Mouse (Mus musculus) small intestine, adult 2 months (tissue): ENCODE data around the gene Gm28308. TPM values are rescaled to one million over a fixed set of nuclear protein-coding genes. Genes with fewer than 3 reads are reported as not detected.

Source experiments
- H3K27ac ChIP-seq: fragments of 200-500 bp; 2 replicates; pipeline ENCODE4 v1.5.1; 2012; ENCODE audit warnings: low read depth, low read length, control low read depth, inconsistent platforms; ENCODE audit not compliant: insufficient read depth
- H3K27me3 ChIP-seq: fragments of 200-500 bp; 2 replicates; pipeline ENCODE4 v1.6.1; 2012; ENCODE audit warnings: mild to moderate bottlenecking, moderate library complexity, low read length, inconsistent platforms; ENCODE audit not compliant: control insufficient read depth, insufficient read depth
- H3K36me3 ChIP-seq: fragments of 200-500 bp; 2 replicates; pipeline ENCODE4 v1.6.1; 2012; ENCODE audit warnings: mild to moderate bottlenecking, low read length, control low read depth, inconsistent platforms; ENCODE audit not compliant: control insufficient read depth, insufficient read depth
- H3K4me1 ChIP-seq: fragments of 200-500 bp; 2 replicates; pipeline ENCODE4 v1.6.1; 2012; ENCODE audit warnings: low read length, inconsistent platforms, mixed read lengths; ENCODE audit not compliant: control insufficient read depth, insufficient read depth, insufficient read length
- H3K4me3 ChIP-seq: fragments of 200-500 bp; 2 replicates; pipeline ENCODE4 v1.5.1; 2012; ENCODE audit warnings: low read depth, mild to moderate bottlenecking, control low read depth, inconsistent platforms, low read length, moderate library complexity
- CTCF ChIP-seq: fragments of 200-500 bp; IDR thresholded peaks from 2 replicates; pipeline ENCODE4 v1.5.1; 2012; ENCODE audit warnings: low read depth, mild to moderate bottlenecking, control low read depth, inconsistent platforms, low read length, moderate library complexity, mixed read lengths; ENCODE audit not compliant: insufficient replicate concordance, insufficient read length; ENCODE audit errors: extremely low read depth
- POLR2A ChIP-seq: fragments of 200-500 bp; IDR thresholded peaks from 2 replicates; pipeline ENCODE4 v1.6.1; 2012; ENCODE audit warnings: low read depth, mild to moderate bottlenecking, control low read depth, inconsistent platforms, low read length, moderate library complexity
- WGBS: fragments of 180-500 bp; shearing (Covaris S2); methylation state at CpG from one replicate; pipeline ENCODE4 v1.1.7; 2018; 5-methylcytosine and 5-hydroxymethylcytosine counted together
- polyA plus RNA-seq: library from polyadenylated mRNA; depleted of rRNA; stranded (reverse); fragments of >200 nt; gene quantifications from 2 replicates; pipeline ENCODE4 v1.2.3, GENCODE M21; 2012

Gene Gm28308
- polyA plus RNA-seq, 1 experiment, result 0.58 TPM

GRCm38 (mm10) chr6:52158276-52159051, 54.7 kb downstream of the Gm28308 start, which contains the start of gene Hoxa1:
Gene Hoxa1, minus strand, starts transcription at chr6:52158317.
- H3K36me3 ChIP-seq, result no peaks in the 10 kb centered on the region
- H3K27ac ChIP-seq, result peak within 1 kb of the TSS; percentile 66
- TF ChIP-seq CTCF, result no peak
- no peak for TF ChIP-seq POLR2A
- H3K4me3 ChIP-seq, result peak within 1 kb of the TSS; percentile 79
- peaks cover 5% of the 10 kb centered on the region; the same call in 1 of the 2 replicates for H3K4me1 ChIP-seq
- WGBS, result under 1% methylated on average over 55 of the region's 55 CpGs
- peaks cover 33% of the 10 kb centered on the region for H3K27me3 ChIP-seq

- H3K27ac ChIP-seq, result no peak overlapping the region
- peaks cover 40% of the 10 kb centered on the region for H3K27me3 ChIP-seq
- WGBS, result 7% methylated on average over 32 of the region's 32 CpGs
- peaks cover 5% of the 10 kb centered on the region; the same call in 1 of the 2 replicates for H3K4me1 ChIP-seq
- H3K36me3 ChIP-seq, result no peaks in the 10 kb centered on the region
- TF ChIP-seq POLR2A (no peak), CTCF (no peak)
- peak overlapping the region; percentile 79 for H3K4me3 ChIP-seq
Observed at GRCm38 (mm10) chr6:52157466-52158275, 55.5 kb downstream of the Gm28308 start.

GRCm38 (mm10) chr6:52156551-52157200, 56.5 kb downstream of the Gm28308 start:
- Histone ChIP-seq H3K36me3 (no peaks in the 10 kb centered on the region), H3K27ac (no peak overlapping the region), H3K4me1 (peaks cover 5% of the 10 kb centered on the region; the same call in 1 of the 2 replicates), H3K27me3 (peaks cover 45% of the 10 kb centered on the region), H3K4me3 (no peak overlapping the region)
- WGBS, result 36% methylated on average over 20 of the region's 20 CpGs
- TF ChIP-seq POLR2A, result no peak
- TF ChIP-seq CTCF, result no peak

GRCm38 (mm10) chr6:52155471-52155870, 57.7 kb downstream of the Gm28308 start:
- 80% methylated on average over 3 of the region's 3 CpGs for WGBS
- no peak for TF ChIP-seq POLR2A
- TF ChIP-seq CTCF, result no peak

GRCm38 (mm10) chr6:52154044-52154443, 59.1 kb downstream of the Gm28308 start:
- no peaks in the 10 kb centered on the region for H3K36me3 ChIP-seq
- no peak overlapping the region for H3K4me3 ChIP-seq
- no peaks in the 10 kb centered on the region for H3K4me1 ChIP-seq
- peaks cover 34% of the 10 kb centered on the region for H3K27me3 ChIP-seq
- H3K27ac ChIP-seq, result no peak overlapping the region
- TF ChIP-seq POLR2A (no peak), CTCF (no peak)
- WGBS, result 71% methylated on average over 5 of the region's 5 CpGs

More at GRCm38 (mm10) chr6:52155471-52155870, 57.7 kb downstream of the Gm28308 start:
- peaks cover 1% of the 10 kb centered on the region; the same call in 1 of the 2 replicates for H3K4me1 ChIP-seq
- no peak overlapping the region for H3K27ac ChIP-seq
- H3K4me3 ChIP-seq, result no peak overlapping the region
- H3K36me3 ChIP-seq, result no peaks in the 10 kb centered on the region
- H3K27me3 ChIP-seq, result peaks cover 39% of the 10 kb centered on the region

GRCm38 (mm10) chr6:52153270-52153669, 59.9 kb downstream of the Gm28308 start:
- Histone ChIP-seq H3K4me3 (no peak overlapping the region), H3K27ac (no peak overlapping the region), H3K27me3 (peaks cover 27% of the 10 kb centered on the region), H3K36me3 (no peaks in the 10 kb centered on the region), H3K4me1 (no peaks in the 10 kb centered on the region)
- TF ChIP-seq POLR2A (no peak), CTCF (no peak)
- 32% methylated on average over 6 of the region's 6 CpGs for WGBS
